Mouse (Mus musculus): ENCODE measurements around the gene Gm9508.
"Not testable (repeated sequence)": the region's sequence is repeated elsewhere in the genome, so short reads cannot be mapped to it uniquely, and the experiment has no call there.

Gm9508 gene

DNA sequence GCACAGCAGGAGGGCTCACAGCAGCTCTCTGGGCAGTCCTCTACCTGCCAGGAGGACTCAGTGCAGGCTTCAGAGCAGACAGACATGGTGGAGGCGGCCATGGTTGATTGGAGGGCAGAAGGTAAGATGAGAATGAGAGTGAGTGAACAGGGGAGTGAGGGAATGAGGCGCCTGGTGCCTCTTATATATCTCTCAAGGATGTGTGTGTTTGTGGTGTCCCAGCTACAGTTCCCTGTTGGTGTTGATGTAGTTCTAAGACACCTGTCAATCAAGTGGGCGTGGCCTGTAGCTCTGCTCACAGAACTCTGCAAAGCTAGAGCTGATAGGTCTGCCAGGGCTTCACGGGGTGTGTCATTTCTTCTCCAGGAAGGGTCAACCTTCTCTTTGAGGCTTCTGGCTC is at the start of gene Gm9508:
TSS of gene Gm9508 (minus strand) at position 101 of the 400 bp plus-strand sequence.
- no peak for DNase-seq

- DNase-seq = not testable (repeated sequence)
Observed at GRCm38 (mm10) chr10:77741924-77742688, 45.1 kb upstream of the Gm9508 start, which contains the start of gene Gm18596. Gm18596 (minus strand) TSS chr10:77742638.

- DNase-seq = no peak
Observed at GRCm38 (mm10) chr10:77738929-77739328, 41.9 kb upstream of the Gm9508 start.

- no peak for DNase-seq
Observed at GRCm38 (mm10) chr10:77735928-77736327, 38.9 kb upstream of the Gm9508 start.

DNA sequence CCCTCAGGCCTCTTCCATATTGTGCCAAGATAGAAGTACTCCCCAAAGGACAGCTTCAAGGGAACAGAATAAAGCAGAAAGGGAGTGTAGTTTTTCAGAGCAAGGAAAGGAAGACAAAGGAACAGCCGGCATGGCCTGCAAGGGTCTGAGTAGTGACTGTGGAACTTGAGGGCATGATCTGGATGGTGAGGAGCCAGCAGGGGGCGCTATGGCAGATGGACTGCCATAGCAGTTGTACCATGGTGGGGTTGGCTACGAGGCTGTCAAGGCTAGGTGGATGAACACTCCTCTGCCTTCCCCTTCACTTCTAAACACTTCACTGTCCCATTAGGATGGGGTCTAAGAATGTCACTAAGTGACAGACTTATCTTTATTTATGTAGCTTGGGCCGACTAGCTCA is 32.2 kb upstream of the Gm9508 start:
- peak; percentile 26 for DNase-seq

GRCm38 (mm10) chr10:77728280-77728679 is 31.2 kb upstream of the Gm9508 start:
- no peak for DNase-seq

DNA sequence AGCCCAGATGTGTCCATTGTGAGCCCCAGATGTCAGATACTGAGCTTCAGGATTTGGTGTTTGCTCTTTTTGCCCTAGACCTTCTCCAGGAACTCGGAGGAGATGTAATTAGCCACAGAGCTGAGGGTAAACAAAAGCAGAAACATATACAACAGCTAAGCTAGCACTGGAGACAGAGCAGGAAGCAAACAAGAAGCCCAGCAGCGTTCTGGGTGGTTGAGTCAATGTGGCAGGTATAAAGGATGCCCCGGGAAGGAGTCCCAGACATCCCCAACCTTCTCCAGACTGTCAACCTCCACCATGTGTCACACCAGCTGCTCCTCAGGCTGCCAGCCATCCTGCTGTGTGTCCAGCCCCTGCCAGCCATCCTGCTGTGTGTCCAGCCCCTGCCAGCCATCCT is 29.2 kb upstream of the Gm9508 start, which contains the start of gene Gm10100:
TSS of gene Gm10100 (plus strand) at position 301 of the 400 bp plus-strand sequence.
- DNase-seq = no peak

GRCm38 (mm10) chr10:77724855-77725254 is 27.8 kb upstream of the Gm9508 start:
- no peak for DNase-seq

- not testable (repeated sequence) for DNase-seq
Observed at GRCm38 (mm10) chr10:77720299-77720698, 23.3 kb upstream of the Gm9508 start, which contains the start of gene Krtap12-1. Krtap12-1 (plus strand) TSS chr10:77720599.

DNA sequence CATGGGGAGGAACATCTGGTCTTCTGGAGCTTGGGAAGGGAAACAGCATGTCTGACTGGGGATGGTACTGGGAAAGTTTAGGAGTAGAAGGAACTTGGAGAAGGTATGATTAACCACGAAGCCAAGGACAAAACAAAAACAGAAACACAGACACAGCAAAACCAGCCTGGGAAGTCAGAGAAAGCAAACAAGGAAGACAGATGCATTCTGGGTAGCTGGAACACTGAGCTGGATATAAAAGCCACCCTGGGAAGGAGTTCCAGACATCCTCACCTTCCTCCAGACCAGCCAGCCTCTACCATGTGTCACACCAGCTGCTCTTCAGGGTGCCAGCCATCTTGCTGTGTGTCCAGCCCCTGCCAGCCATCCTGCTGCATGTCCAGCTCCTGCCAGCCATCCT is 18.5 kb upstream of the Gm9508 start, which contains the start of gene Gm10142:
TSS of gene Gm10142 (plus strand) at position 301 of the 400 bp plus-strand sequence.
- no peak for DNase-seq

- DNase-seq = no peak
Observed at GRCm38 (mm10) chr10:77713734-77714133, 16.7 kb upstream of the Gm9508 start.

GRCm38 (mm10) chr10:77711157-77711556 is 14.1 kb upstream of the Gm9508 start, which contains the start of gene Gm10024:
Gm10024 (plus strand) TSS chr10:77711457.
- DNase-seq = not testable (repeated sequence)

DNA sequence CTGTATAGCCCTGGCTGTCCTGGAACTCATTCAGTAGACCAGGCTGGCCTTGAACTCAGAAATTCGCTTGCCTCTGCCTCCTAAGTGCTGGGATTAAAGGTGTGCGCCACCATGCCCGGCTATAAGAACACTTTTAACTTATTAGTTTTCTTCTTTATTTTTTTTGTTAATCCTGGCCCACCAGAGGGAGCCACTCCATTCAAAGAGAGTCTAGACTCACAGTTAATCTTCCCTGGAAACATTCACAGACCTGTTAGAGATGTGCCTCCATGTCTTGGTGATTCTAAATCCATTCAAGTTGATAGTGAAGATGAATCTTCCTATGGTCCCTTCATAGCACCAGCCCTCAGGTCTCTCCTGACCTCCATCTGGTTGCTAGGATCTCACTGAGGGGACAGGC is 12.8 kb upstream of the Gm9508 start:
- no peak for DNase-seq

GRCm38 (mm10) chr10:77706326-77706725 is 9.3 kb upstream of the Gm9508 start, which contains the start of gene Gm10272:
Gm10272 (plus strand) TSS chr10:77706626.
- no peak for DNase-seq

DNA sequence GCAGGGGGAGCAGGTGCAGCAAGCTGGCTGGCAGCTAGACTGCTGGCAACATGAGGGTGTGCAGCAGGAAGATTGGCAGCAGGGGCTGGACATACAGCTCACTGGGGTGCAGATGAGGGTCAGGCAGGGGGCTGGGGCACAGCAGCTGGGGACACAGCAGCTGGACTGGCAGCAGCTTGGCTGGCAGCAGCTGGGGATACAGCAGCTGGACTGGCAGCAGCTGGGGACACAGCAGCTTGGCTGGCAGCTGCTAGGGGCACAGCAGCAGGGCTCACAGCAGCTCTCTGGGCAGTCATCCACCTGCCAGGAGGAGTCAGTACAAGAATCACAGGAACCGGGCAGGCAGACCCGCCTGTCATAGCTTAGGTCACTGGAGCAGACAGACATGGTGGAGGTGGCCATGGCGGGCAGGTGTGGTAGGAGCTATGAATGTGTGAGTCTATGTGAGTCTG is 6.7 kb downstream of the Gm9508 start, which contains the start of gene Gm19402:
TSS of gene Gm19402 (minus strand) at position 402 of the 452 bp plus-strand sequence.
- DNase-seq = not testable (repeated sequence)

GRCm38 (mm10) chr10:77687021-77687420 is 10.0 kb downstream of the Gm9508 start:
- DNase-seq = no peak

GRCm38 (mm10) chr10:77685895-77686664 is 11.0 kb downstream of the Gm9508 start, which contains the start of gene Tspear:
Tspear (plus strand) TSS chr10:77686569.
- DNase-seq = no peak

DNA sequence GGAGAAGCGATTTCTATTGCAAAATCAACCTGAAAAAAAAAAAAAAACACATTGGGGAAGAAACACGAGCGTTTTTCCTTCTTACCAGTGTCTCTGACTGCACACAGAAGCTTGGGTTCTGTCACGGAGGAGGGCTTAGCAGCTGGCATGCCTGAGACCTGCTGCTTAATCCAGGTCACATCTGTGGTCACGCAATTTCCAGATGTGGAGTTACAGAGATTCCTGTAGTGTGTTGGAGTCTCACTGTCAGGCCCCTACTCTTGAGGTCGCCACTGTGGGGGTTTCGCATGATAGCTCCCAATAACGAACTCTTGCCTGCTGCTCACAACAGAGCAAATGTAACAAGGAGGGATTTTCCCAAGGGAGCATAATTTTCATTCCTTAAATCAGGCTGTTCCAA is 12.9 kb downstream of the Gm9508 start:
- DNase-seq = no peak

- DNase-seq = no peak
Observed at GRCm38 (mm10) chr10:77682994-77683393, 14.0 kb downstream of the Gm9508 start.

DNA sequence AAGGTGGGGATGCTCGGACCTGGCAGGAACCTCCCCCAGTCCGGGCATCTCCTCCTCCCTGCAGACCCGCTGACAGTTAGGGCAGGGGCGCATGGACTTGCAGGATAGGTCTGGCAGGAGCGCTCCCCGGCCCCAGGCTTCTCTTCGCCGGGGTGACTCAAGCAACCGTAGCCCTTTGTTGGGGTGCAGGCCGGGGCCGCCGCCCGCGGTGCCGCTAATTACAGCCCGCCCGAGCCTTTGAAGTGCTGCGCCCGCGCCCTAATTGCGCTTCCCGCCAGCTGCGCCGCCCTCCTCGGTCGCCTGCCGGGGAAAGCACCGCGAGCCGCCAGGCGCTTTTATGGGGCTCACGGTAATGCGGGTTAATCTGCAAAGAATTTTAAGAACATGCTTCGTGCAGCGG is 19.5 kb downstream of the Gm9508 start:
- DNase-seq = no peak

- DNase-seq = no peak
Observed at GRCm38 (mm10) chr10:77673765-77674164, 23.3 kb downstream of the Gm9508 start.

DNA sequence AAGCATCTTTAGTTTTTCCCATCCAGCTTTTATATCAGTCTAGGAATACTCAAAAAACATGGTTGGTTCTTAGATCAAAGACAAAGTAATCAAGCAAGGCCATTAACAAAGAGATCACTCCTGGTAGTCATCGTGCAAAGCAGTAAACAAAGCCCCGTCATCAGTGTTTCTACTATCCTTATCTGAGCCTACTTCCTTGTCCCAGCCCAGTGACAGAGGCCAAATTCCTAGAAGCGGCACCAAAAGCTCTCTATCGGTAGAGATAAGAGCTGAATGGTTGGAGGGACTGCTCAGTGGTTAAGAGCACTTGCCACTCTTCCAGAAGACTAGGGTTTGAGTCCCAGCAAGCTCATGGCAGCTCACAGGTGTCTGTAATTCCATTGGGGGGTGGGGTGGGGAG is 25.5 kb downstream of the Gm9508 start:
- DNase-seq = no peak

DNA sequence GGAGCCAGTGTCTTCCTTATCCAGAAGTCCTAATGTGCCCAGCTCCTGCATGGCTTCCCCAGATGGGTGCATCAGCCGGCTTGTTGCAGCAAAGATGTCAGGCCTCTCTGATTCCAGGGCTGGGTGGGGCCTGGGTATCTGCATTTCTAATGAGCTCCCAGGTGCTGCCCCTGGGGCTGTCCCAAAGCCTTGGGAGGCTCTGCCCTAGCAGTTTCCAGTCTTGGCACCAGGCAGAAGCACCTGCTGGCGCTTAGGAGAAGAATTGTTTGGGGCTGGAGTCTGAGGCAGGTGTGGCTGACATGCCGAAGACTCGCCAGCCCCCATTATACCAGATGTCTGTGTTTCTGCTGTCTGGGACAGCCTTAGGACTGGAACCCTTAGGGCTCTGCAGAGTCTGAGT is 26.3 kb downstream of the Gm9508 start:
- DNase-seq = no peak

All from kidney, postnatal 10 days (tissue).